Mouse (Mus musculus) heart, postnatal 10 days (tissue): ENCODE measurements around the gene Rps6ka3. TPM values are rescaled to one million over a fixed set of nuclear protein-coding genes. Genes with fewer than 3 reads are reported as not detected.

ENCODE experiments used
- DNase-seq, 2 experiments: peaks; one replicate each; pipeline ENCODE4 v3.0.0; 2021
- intact Hi-C: fragments of 180-260 bp; cut with DNase I; formaldehyde crosslinking; loops from one replicate; pipeline ENCODE4 v1.15.1; 2025
- total RNA-seq, 2 experiments: library from RNA; stranded (reverse); gene quantifications; 2 replicates each; pipeline ENCODE4 v1.2.3; 2021

Gene Rps6ka3
- total RNA-seq: 10 to 100 TPM; 57.6 to 60.7 TPM

- no peak for DNase-seq
Measured at GRCm38 (mm10) chrX:159210007-159210406, at the start of gene Rps6ka3. Rps6ka3 (plus strand) TSS chrX:159210307.

GRCm38 (mm10) chrX:159169200-159169599, 40.9 kb upstream of the Rps6ka3 start:
- intact Hi-C loops: no loop called here
- no peak for DNase-seq

More at GRCm38 (mm10) chrX:159210007-159210406, at the start of gene Rps6ka3:
- intact Hi-C loops: no loop called here

GRCm38 (mm10) chrX:159171579-159171978, 38.5 kb upstream of the Rps6ka3 start:
- DNase-seq: no peak
- intact Hi-C loops: no loop called here

- intact Hi-C loops: no loop called here
- no peak for DNase-seq
Measured at GRCm38 (mm10) chrX:159191581-159191980, 18.5 kb upstream of the Rps6ka3 start.

- no peak for DNase-seq
- intact Hi-C loops: no loop called here
Measured at GRCm38 (mm10) chrX:159199495-159199894, 10.6 kb upstream of the Rps6ka3 start.

- DNase-seq: no peak
- intact Hi-C loops: no loop called here
Measured at GRCm38 (mm10) chrX:159200101-159200500, 10.0 kb upstream of the Rps6ka3 start.

- intact Hi-C loops: no loop called here
- DNase-seq: no peak
Measured at GRCm38 (mm10) chrX:159210892-159211583, 931 bp downstream of the Rps6ka3 start.

GRCm38 (mm10) chrX:159215253-159215652, 5.1 kb downstream of the Rps6ka3 start:
- intact Hi-C loops: no loop called here
- no peak for DNase-seq

GRCm38 (mm10) chrX:159222474-159222873, 12.4 kb downstream of the Rps6ka3 start:
- peak; percentile 39 to 60 for DNase-seq
- intact Hi-C loops: no loop called here

- no peak for DNase-seq
- intact Hi-C loops: no loop called here
Measured at GRCm38 (mm10) chrX:159237275-159237674, 27.2 kb downstream of the Rps6ka3 start.

- DNase-seq: peak; percentile 46 to 55
- intact Hi-C loops: loop anchor here (10.0 kb wide), 1 partner anchor 1659 kb away; the partner anchor contains the start of gene Mbtps2
Measured at GRCm38 (mm10) chrX:159254001-159254884, 44.1 kb downstream of the Rps6ka3 start.

- peak; percentile 87 to 90 for DNase-seq
- intact Hi-C loops: loop anchor here (10.0 kb wide), 1 partner anchor 1661 kb away; the partner anchor contains the start of gene Mbtps2
Measured at GRCm38 (mm10) chrX:159255123-159255978, 45.2 kb downstream of the Rps6ka3 start.

- DNase-seq: peak; percentile 20 to 36
- intact Hi-C loops: loop anchor here (10.0 kb wide), 1 partner anchor 1661 kb away; the partner anchor contains the start of gene Mbtps2
Measured at GRCm38 (mm10) chrX:159256040-159256852, 46.1 kb downstream of the Rps6ka3 start.

GRCm38 (mm10) chrX:159256921-159257421, 46.9 kb downstream of the Rps6ka3 start:
- intact Hi-C loops: loop anchor here (10.0 kb wide), 1 partner anchor 1662 kb away; the partner anchor contains the start of gene Mbtps2
- peak; percentile 57 to 59 for DNase-seq

GRCm38 (mm10) chrX:159264681-159265080, 54.6 kb downstream of the Rps6ka3 start:
- DNase-seq: peak in 1 of 2 experiments; percentile 19
- intact Hi-C loops: no loop called here

GRCm38 (mm10) chrX:159269072-159269471, 59.0 kb downstream of the Rps6ka3 start:
- DNase-seq: peak; percentile 49 to 67
- intact Hi-C loops: loop anchor here (1.0 to 2.0 kb wide), 2 partner anchors 226 to 298 kb away; no protein-coding TSS in a partner anchor

GRCm38 (mm10) chrX:159286765-159287164, 76.7 kb downstream of the Rps6ka3 start:
- intact Hi-C loops: loop anchor here (2.0 kb wide), 1 partner anchor 34 kb away; no protein-coding TSS in a partner anchor

GRCm38 (mm10) chrX:159295879-159296278, 85.8 kb downstream of the Rps6ka3 start:
- intact Hi-C loops: no loop called here
- no peak for DNase-seq

More at GRCm38 (mm10) chrX:159286765-159287164, 76.7 kb downstream of the Rps6ka3 start:
- peak in 1 of 2 experiments; percentile 24 for DNase-seq
